ENCODE assay signal across 11 mouse cellular contexts in genomic region chr5:22236801-22237200, GRCm38 (mm10).
DNase-seq lines count a peak whose midpoint lies in the region; ATAC-seq and TF ChIP-seq lines count a peak whose summit lies in the region.
"Had no signal": no experiment of that assay in that cellular context is flagged by ENCODE, and none has a peak within 500 bp of the region (broad histone marks: within the 10 kb centered on the region; RNA-seq: fewer than 3 reads in every experiment).

No protein-coding gene starts in this region.

- H3K4me2 ChIP-seq in liver, postnatal 0 days (ENCODE audit: low read depth, low read length), result no peak overlapping the region
- H3K4me2 ChIP-seq in liver, embryonic 11.5 days, result no peak overlapping the region

- WGBS in liver, postnatal 0 days (ENCODE audit: insufficient replicate concordance), result 58% methylated on average over 6 of the region's 6 CpGs
- whole genome bisulfite sequencing in liver, embryonic 11.5 days, result 67% methylated on average over 6 of the region's 6 CpGs

- TF ChIP-seq EP300 in liver, postnatal 0 days (IDR thresholded peaks at IDR 0.05; ENCODE audit: low read depth), result no peak

- H3K36me3 ChIP-seq in liver, postnatal 0 days (replicated peaks; ENCODE audit: insufficient read depth, low read length), result no peaks in the 10 kb centered on the region
- no peaks in the 10 kb centered on the region for H3K36me3 ChIP-seq in liver, embryonic 11.5 days (ENCODE audit: control insufficient read depth, insufficient read depth, low read length)

- H3K4me1 ChIP-seq in liver, postnatal 0 days (ENCODE audit: insufficient read depth), result no peaks in the 10 kb centered on the region
- no peaks in the 10 kb centered on the region for H3K4me1 ChIP-seq in liver, embryonic 11.5 days (replicated peaks; ENCODE audit: control insufficient read depth, insufficient read depth, low read length)

- no peak for ATAC-seq in liver, postnatal 0 days
- ATAC-seq in liver, embryonic 11.5 days (replicated peaks; ENCODE audit: low FRiP score), result no peak
- ATAC-seq: hindbrain, embryonic 16.5 days had no signal

- H3K27me3 ChIP-seq in liver, postnatal 0 days (ENCODE audit: insufficient read depth, low read length), result no peaks in the 10 kb centered on the region
- no peaks in the 10 kb centered on the region for H3K27me3 ChIP-seq in liver, embryonic 11.5 days (replicated peaks; ENCODE audit: control insufficient read depth, insufficient read depth, low read length)

- H3K27ac ChIP-seq in liver, postnatal 0 days (ENCODE audit: low read depth), result no peak overlapping the region
- no peak overlapping the region for H3K27ac ChIP-seq in liver, embryonic 11.5 days (ENCODE audit: low read depth, low read length)

- H3K9ac ChIP-seq in liver, postnatal 0 days (replicated peaks), result no peak overlapping the region
- H3K9ac ChIP-seq in liver, embryonic 11.5 days (ENCODE audit: low read depth, low read length), result no peak overlapping the region

- no peak overlapping the region for H3K4me3 ChIP-seq in liver, postnatal 0 days (ENCODE audit: low read depth, low read length)
- no peak overlapping the region for H3K4me3 ChIP-seq in liver, embryonic 11.5 days (ENCODE audit: low read depth, low read length)

- no peak for TF ChIP-seq CTCF in liver, postnatal 0 days (IDR thresholded peaks at IDR 0.05; ENCODE audit: low read depth)

- no peaks in the 10 kb centered on the region for H3K9me3 ChIP-seq in liver, postnatal 0 days (ENCODE audit: low read length)
- H3K9me3 ChIP-seq in liver, embryonic 11.5 days (ENCODE audit: control insufficient read depth, low read length), result no peaks in the 10 kb centered on the region

- peak; percentile 6 to 73 for DNase-seq in adrenal gland, adult (ENCODE audit: inconsistent age in 2 of 2, low spot score in 1 of 2)
- no peak for DNase-seq in adrenal gland, adult 8-10 months
- DNase-seq in liver, postnatal 0 days, result peak; percentile 21
- DNase-seq in liver, embryonic 11.5 days (ENCODE audit: low spot score), result no peak
- DNase-seq in R1 (ENCODE audit: low read depth, low spot score), result peak; percentile 46
- peak; percentile 1 for DNase-seq in induced T-regulatory cell, adult 2 months (ENCODE audit: low read depth)
- no peak for DNase-seq in left cerebral cortex, adult 9 months (ENCODE audit: low spot score in 2 of 2)
- no peak for DNase-seq in cerebellum, adult 18-20 months
- DNase-seq: gastrocnemius, postnatal 14 days; spleen, adult 18-20 months had no signal

Comparison
In these comparisons a context has a peak if more than half of its experiments do, and no peak if none do; other contexts are left out.
1. DNase-seq: peak in adrenal gland, adult (2 of 2), liver, postnatal 0 days (single experiment), R1 (single experiment) and induced T-regulatory cell, adult 2 months (single experiment); none in adrenal gland, adult 8-10 months (single experiment), liver, embryonic 11.5 days (single experiment), left cerebral cortex, adult 9 months (0 of 2) and cerebellum, adult 18-20 months (0 of 2).